Mouse (Mus musculus) adrenal gland, adult 18-20 months (tissue): Measurements from ENCODE around the gene Gm960. TPM values are rescaled to one million over a fixed set of nuclear protein-coding genes. Genes with fewer than 3 reads are reported as not detected.
"Not testable (repeated sequence)": the region's sequence is repeated elsewhere in the genome, so short reads cannot be mapped to it uniquely, and the experiment has no call there.

Experiments
- DNase-seq, 2 experiments: peaks; one replicate each; pipeline ENCODE4 v3.0.0; 2021 to 2022; ENCODE audit warnings: low spot score in 2 of 2
- microRNA-seq, 2 experiments: library from miRNA; unstranded; fragments of <30 nt; microRNA quantifications; one replicate each; pipeline ENCODE4 v1.2.0; 2021; ENCODE audit warnings: borderline number of aligned reads in 2 of 2
- total RNA-seq, 2 experiments: library from RNA; stranded (reverse); gene quantifications; 1 replicate in 1 of 2; 2 replicates in 1 of 2; pipeline ENCODE4 v1.2.3; 2021

Gm960 gene
- total RNA-seq, 2 experiments from 2014 or later = not detected

DNA sequence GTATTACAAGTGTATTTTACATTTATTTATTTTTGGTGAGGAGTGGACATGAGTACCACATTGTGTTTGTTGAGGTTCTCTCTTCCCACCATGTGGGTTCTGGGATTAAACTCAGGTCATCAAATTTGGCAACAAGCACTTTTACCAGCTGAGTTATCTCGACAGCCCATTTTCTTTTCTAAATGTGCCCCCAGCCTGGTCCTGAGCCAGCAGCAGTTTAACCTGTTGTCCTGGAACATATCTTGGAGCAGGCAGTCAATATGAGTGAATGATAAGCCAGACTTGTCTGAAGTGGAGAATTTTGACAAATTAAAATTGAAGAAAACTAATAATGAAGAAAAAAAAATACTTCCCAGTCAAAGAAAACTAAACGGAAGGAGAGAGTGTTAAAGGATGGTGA lies 102.4 kb downstream of the Gm960 start:
- no peak for DNase-seq

DNA sequence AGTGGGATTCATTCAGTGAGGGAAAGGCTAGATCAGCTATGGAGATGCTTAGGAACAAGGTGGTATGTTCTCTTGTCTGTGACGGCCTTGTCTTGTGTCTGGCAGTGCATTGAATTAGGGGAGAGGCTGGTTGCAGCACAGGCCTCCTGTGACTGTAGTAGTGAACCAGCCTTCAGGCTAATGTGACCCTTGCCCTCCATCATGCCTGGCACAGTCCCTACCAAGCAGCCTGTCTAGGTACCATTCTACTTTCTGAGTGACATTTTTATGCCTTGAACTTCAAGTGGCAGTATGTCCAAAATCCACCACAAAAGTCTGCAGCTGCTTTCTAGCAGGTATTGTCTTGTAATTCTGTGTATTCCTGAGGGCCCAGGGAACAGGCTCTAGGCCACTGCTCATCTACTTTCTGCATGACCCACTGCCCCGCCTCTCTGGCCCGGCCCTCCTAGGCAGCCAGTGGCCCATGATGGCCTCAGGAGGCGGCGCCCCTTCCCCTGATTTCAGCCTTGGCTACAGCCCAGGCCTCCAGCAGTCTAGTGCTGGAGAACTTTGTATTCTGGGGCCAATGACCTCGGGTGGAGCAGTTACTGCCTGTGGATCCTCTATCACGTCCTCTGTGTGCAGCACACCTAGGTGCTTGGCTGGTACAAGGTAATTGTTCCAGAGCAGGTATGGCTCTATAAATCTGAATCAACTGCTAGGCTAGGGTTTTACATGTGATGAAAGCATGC lies 104.5 kb downstream of the Gm960 start:
- no peak for DNase-seq

DNA sequence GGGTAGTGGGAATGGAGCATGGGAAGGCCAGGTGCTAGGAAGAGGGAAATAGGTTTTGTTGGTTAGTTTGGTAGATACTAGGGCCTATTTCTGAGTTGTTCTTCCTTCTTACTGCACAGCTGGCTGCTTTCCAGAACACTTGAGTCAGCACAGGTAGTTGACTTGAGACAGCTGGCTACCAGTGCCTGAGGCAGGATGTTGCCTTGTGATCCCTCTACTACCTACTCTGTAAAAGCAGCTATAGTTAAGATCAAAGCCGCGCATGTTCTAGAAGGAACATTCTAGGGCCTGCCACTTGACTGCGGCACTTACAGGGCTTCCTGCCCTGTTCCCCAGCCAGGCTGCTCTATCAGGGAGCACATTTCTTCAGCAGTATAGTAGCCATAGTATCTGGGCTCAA lies 108.4 kb downstream of the Gm960 start:
- DNase-seq = no peak

DNA sequence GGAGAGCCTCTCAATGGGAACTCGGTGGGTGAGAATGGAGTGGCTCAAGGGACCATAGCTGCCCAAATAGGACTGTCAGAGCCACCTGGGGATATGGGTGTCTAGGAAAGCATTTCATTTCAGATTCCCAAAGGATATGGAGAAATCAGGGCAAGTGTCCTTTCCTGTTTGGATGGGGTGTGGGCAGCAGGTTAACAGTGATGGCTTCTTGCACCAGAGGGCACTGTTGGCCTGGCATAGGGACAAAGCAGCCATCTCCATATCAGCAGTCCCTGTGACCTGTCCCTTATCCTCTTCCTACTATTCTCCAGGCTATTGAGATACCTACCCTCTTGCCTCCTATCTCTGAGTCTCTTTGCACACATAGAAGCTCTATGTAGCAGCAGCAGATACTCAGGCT lies 109.4 kb downstream of the Gm960 start:
- no peak for DNase-seq

GRCm38 (mm10) chr19:4588430-4588829 lies 110.0 kb downstream of the Gm960 start:
- DNase-seq = no peak

GRCm38 (mm10) chr19:4587426-4587825 lies 111.0 kb downstream of the Gm960 start:
- DNase-seq = no peak

GRCm38 (mm10) chr19:4586783-4587182 lies 111.7 kb downstream of the Gm960 start:
- not testable (repeated sequence) for DNase-seq

GRCm38 (mm10) chr19:4583856-4584255 lies 114.6 kb downstream of the Gm960 start:
- no peak for DNase-seq

DNA sequence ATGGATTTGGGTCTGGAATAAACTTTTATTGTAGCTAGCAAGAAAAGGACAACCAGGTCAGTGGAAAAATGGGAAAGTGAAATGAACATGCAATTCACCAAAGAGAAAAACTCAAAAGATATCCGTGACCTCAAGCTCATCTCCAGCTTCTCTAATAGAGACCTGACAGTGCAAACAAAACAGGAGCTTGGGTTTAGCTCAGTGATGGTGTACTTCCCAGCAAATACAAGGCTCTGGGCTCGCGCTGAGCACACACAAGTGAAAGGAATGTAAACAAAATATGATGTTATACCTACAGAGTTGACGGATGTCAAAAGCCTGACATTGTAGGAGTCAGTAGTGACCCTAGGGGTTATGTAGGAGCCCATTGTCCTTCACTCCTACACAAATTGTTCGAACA lies 119.2 kb downstream of the Gm960 start:
- no peak for DNase-seq

DNA sequence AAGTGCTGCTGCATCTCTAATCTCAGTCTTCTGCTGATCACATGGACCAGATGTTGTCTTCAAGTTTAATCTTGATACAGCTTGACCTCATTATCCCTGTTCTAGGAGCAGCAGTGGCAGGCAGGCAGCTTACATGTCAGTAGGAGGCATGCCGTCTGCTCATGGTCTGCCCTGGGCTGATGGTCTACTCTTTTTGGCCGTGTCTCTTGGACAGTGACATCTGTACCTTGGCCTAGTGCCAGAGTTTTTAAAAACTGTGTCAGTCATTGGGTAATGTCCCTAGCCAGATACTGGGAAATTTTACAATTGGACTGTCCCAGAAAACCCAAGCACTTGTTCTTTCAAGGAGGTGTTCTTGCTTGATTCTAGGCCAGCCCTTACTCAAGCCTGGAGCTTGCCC lies 119.7 kb downstream of the Gm960 start:
- DNase-seq = peak in 1 of 2 experiments; percentile 29

Small RNA genes within 50 kb of the gene (microRNA-seq; reads per million reads assigned to microRNA genes)
- 0 reads per million in 2 experiments for gene Mir6986

Other genes starting within 250 kb of the Gm960 start
- gene Syt12, start 221.2 kb downstream of the Gm960 start, total RNA-seq = 10 to 100 TPM; 64.3 to 94.0 TPM
- gene 2010003K11Rik, start 200.1 kb downstream of the Gm960 start, total RNA-seq = 100 to 1,000 TPM in 1 of 2 experiments, 10 to 100 TPM in 1; 42.0 to 133 TPM
- 100 to 1,000 TPM; 622 to 707 TPM for gene Pcx, start 188.2 kb downstream of the Gm960 start, total RNA-seq
- gene Lrfn4, start 83.0 kb downstream of the Gm960 start, total RNA-seq = 1 to 10 TPM; 4.4 to 7.7 TPM
- gene Rce1, start 73.0 kb downstream of the Gm960 start, total RNA-seq = 10 to 100 TPM; 34.1 to 38.1 TPM
- gene Sptbn2, start 12.5 kb upstream of the Gm960 start, total RNA-seq = 1 to 10 TPM in 1 of 2 experiments, under 1 TPM in 1; 0.58 to 1.3 TPM
- 10 to 100 TPM; 18.4 to 18.8 TPM for gene Rbm4b, start 57.8 kb upstream of the Gm960 start, total RNA-seq
- 10 to 100 TPM; 64.1 to 66.8 TPM for gene Rbm4, start 95.2 kb upstream of the Gm960 start, total RNA-seq
- 10 to 100 TPM; 28.1 to 30.6 TPM for gene Gm21992, start 112.9 kb upstream of the Gm960 start, total RNA-seq
- gene Rbm14, start 113.0 kb upstream of the Gm960 start, total RNA-seq = 10 to 100 TPM; 46.1 to 59.0 TPM
- gene Ccs, start 140.7 kb upstream of the Gm960 start, total RNA-seq = 100 to 1,000 TPM in 1 of 2 experiments, 10 to 100 TPM in 1; 94.4 to 109 TPM
- under 1 TPM in 1 of 2 experiments, not detected in 1; 0.13 TPM for gene Ccdc87, start 140.7 kb upstream of the Gm960 start, total RNA-seq
- gene Ctsf, start 156.5 kb upstream of the Gm960 start, total RNA-seq = 100 to 1,000 TPM; 318 to 345 TPM
- 1 to 10 TPM in 1 of 2 experiments, under 1 TPM in 1; 0.73 to 1.5 TPM for gene Actn3, start 179.2 kb upstream of the Gm960 start, total RNA-seq
- gene Zdhhc24, start 180.0 kb upstream of the Gm960 start, total RNA-seq = 10 to 100 TPM; 16.9 to 20.5 TPM
- gene Bbs1, start 208.0 kb upstream of the Gm960 start, total RNA-seq = 1 to 10 TPM; 5.1 to 8.9 TPM
- gene Dpp3, start 229.6 kb upstream of the Gm960 start, total RNA-seq = 10 to 100 TPM; 51.4 to 86.6 TPM
- 1 to 10 TPM; 6.8 to 8.9 TPM for gene Peli3, start 244.5 kb upstream of the Gm960 start, total RNA-seq